Mouse (Mus musculus) adrenal gland, postnatal 4 days (tissue): ENCODE data around the gene Agfg1. TPM values are rescaled to one million over a fixed set of nuclear protein-coding genes. Genes with fewer than 3 reads are reported as not detected.

Source experiments
- DNase-seq, 2 experiments: peaks; one replicate each; pipeline ENCODE4 v3.0.0; 2021 to 2022; ENCODE audit warnings: low spot score in 2 of 2, mixed read lengths in 2 of 2
- long read RNA-seq, 2 experiments: library from polyadenylated mRNA; stranded (forward); transcript quantifications; one replicate each; pipeline ENCODE4 v2.0.0; 2021
- total RNA-seq, 2 experiments: library from RNA; stranded (reverse); gene quantifications; 2 replicates each; pipeline ENCODE4 v1.2.3; 2021

The Agfg1 gene
- 10 to 100 TPM; 47.0 to 48.7 TPM for total RNA-seq
- long read RNA-seq, experiment 1, full-length matches to known transcripts: 15 of 23 reads
- long read RNA-seq, experiment 1, partial matches to known transcripts: 1 of 23 reads
- long read RNA-seq, experiment 1, other reads (novel, unspliced or antisense): 7 of 23 reads
- long read RNA-seq, experiment 2, full-length matches to known transcripts: 22 of 35 reads
- long read RNA-seq, experiment 2, partial matches to known transcripts: 3 of 35 reads
- long read RNA-seq, experiment 2, other reads (novel, unspliced or antisense): 10 of 35 reads

DNA sequence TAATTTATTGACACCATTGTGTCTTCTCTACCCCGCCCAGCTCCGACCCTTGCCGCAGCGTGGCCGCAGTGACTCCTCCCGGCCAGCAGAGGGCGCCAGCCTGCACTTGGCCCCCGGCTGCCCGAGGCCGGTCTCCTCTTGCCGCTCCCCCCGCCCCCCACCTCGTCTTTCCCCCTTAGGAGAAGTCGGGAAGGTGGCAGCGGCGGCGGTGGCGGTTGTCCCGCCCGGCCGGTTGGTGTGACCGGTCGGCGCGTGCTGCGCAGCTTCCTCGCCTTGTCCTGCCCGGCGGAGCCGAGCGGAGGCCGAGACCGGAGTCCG lies at the start of gene Agfg1:
Gene Agfg1, plus strand, starts transcription at position 188 of the 318 bp plus-strand sequence.
- DNase-seq: peak; percentile 90 to 96

DNA sequence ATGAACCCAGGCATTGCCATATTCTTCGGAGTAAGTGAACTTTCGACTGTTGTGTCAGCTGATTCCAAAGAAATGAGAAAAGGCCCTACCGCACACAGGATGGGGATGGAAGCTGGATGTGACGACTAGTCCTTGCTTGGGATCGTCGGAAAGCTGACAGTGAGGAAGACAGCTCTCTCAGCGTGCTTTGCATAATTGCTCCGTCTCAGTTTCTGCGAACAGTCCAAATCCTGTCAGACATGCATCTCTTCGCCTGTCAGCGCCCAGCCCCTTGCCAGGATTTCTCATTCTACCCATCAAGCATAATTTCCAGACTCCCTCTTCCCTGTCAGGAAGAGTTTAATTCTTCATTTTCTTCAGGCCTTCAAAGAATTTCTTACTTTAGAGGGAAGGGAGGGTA lies 48.2 kb upstream of the Agfg1 start:
- no peak for DNase-seq

DNA sequence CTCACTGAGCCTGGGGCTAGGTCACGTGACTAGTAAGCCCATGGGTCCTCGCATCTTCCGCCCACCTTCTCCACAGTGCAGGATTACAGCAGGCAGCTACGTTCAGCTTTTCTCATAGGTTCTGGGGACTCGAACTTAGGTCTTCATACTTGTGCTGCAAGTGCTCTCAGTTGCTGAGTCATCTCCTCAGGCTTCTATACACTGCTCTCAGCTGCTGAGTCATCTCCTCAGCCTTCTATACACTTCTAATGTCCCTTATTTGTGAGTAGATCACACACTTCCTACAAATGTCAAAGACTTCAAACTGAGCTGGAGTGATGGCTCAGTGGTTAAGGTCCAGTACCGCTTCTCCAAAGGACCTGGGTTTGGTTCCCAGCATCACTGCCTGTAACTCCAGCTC lies 47.0 kb upstream of the Agfg1 start:
- DNase-seq: no peak

DNA sequence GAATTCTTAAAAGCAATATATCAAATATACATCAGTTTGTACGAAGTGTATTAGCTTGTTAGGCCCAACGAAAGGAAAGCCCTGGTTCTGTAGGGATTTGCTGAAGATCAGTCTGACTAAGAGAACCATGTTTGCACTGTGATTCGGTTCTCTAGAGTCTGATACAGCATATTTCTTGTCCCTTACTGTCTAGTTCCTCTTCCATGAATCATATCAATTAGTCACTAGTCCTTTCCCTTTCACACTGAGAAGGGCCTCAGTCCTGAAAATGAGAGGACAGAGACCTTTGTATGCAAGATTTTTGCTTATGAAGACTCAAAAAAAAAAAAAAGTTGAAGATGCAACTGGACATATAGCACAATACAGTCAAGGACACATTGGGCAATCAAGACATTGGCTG lies 46.2 kb upstream of the Agfg1 start:
- no peak for DNase-seq

DNA sequence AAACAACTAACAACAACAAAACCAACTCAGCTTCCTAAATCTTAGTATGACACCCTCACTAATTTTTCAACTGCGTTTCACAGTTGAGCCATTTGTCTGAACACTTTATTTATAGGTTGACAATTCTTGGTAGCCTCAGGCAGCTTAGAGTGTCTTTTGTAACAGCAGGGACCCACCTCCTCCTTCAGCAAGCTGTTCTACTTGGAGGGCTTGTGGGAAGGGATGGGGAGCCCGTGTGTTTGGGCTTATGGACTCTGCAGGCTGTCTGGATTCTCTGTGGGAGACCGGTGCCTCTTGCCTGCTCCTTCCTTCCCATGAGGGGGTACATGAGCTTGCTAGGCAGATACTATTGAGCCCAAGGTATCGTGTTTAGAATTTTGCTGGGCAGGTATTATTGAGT lies 45.3 kb upstream of the Agfg1 start:
- DNase-seq: no peak

DNA sequence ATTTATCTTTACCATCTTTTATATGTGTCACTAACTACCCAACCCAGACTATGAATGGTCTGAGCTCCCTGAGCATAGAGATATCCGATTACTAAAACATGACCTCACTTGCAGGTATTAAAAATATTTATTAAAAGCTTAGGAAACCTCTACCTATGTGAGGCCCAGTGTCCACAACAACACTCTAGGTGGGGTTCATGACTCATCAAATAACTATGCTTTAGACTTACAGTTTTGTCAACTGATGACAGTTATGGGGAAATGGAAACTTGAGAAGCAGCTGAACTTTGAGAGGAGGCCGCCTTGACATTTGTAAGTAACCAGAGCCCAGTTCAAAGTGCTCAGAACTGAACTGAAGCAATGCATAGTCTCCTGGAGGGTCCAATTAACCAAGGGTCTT lies 44.1 kb upstream of the Agfg1 start:
- DNase-seq: no peak

DNA sequence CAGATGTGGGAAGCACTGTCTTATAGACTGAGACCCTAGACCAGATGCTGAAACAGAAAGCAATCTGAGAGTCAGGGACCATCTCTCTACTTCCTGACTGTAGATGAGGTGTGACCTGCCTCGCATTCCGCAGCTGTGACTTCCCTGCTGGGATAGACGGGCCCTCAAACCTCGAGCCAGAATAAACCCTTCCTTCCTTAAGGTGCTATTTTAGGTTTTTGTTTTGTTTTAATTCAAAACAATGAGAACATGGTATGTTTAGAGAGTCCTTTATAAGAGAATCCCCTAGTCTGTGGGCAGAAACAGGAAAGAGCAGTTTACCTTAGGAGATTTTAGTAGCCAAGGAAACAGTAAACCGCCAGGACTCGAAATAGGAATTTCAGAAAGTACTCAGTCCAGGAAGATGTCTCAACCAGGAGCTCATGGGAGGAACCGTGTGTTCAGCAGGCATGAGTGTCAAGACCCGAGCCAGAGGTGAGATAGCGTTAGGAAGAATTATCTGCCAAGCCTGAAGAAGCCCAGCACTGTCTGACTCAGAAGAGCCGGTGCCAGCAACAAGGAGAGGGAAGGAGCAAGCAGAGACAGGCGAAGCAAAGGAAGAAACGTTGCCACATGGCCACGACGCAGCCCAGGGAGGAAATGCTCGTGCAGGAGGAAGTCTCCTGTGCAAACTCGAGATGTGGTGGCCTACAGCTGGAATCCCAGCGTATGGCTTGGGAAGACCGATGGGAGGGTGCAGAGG lies 43.4 kb upstream of the Agfg1 start:
- no peak for DNase-seq

DNA sequence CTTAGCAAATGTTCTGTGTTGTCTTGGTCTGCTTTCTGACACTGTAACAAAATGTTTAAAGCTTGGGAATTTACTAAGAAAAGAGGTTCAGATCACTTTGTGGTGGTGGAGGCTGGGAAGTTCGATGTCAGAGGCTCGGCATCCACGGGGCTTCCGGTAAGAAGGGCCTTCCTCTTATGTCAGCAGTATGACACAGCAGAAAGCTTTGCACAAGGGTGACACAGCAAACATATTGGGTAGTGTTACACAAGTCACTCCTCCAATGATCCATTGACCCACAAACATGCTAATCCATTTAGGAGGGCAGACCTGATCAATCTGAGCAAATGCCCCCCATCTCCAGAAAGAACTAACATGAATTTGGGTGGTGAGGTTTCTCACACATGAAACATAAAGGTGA lies 42.2 kb upstream of the Agfg1 start:
- no peak for DNase-seq

DNA sequence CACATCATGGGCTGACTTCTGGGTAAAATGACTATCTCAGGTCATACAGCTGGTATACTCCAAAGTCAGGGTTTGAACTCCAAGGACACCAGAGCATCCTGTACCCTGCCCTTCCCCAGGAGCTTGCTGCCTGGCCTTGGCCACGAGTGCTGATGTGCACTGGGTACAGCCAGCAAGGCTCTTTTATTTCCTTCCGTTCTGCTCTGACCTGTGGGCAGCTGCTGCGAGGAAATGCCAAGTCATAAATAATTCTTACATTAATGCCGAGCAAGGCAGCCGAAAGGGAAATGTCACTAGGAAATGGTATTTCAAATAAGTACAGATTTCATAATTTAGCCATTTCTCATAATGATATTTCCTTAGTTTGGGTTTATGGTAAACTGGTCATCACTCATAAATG lies 41.0 kb upstream of the Agfg1 start:
- peak in 1 of 2 experiments; percentile 16 for DNase-seq

DNA sequence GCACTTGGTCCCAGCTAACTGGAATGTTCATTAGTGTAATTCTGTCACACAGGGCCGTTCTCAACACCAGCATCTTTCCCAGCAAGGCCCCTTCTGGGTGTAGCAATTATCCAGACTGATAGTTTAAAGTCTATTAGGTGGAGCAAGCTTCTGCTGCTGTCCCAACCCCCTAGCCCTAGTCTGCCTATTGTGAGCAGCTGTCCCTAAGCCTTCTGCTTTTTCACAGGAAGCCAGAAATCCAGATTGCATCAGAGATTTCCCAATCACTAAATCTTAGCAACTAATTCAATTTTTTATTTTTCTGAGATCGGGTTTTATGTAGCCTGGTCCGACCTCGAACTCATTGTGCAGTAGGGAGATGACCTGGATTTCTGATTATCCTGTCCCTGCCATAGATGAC lies 40.4 kb upstream of the Agfg1 start:
- no peak for DNase-seq

DNA sequence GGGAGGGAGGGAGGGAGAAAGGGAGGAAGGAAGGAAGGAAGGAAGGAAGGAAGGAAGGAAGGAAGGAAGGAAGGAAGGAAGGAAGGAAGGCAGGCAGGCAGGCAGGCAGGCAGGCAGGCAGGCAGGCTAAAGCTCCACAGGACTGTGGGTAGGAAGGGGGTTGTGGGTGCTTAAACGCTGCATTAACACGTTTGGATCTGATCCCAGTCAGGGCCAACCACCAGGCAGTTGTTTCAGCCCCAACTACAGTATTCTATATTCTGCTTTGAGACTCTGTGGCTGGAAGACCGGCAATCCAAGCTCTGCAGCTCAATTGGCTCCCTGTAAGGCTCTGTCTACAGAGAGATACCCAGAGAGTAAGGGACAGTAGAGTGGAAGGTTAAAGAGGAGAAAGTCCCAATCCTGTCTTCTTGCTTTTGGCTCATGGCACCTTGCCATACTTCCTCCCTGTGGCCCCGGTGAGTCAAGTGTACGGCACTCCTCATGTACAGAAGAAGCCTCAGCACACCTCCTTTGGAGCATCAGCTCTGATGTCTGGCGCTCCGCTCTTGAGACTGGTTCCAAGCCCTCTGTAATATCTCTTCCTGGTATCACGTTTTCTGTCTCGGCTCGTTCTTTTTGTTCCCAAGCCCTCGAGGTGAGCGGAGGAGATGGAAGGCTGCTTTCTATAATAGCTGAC lies 38.0 kb upstream of the Agfg1 start:
- DNase-seq: no peak

DNA sequence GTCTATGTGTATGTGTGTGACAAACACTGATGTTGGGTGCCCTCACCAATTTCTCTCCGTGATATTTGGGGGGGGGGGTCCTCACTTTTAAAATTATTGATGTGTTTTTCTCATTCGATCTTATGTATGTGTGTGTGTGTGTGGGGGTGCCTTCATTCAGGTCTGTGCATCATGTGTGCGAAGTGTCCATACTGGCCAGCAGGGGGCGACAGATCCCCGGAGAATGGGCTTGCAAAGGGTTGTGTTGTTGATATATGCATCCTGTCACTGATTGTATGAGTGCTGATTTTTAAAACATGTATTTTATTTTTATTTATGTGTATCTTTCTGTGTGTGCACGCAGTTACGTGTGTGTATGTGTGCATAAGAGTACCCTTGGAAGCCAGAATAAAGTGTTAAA lies 35.7 kb upstream of the Agfg1 start:
- no peak for DNase-seq

DNA sequence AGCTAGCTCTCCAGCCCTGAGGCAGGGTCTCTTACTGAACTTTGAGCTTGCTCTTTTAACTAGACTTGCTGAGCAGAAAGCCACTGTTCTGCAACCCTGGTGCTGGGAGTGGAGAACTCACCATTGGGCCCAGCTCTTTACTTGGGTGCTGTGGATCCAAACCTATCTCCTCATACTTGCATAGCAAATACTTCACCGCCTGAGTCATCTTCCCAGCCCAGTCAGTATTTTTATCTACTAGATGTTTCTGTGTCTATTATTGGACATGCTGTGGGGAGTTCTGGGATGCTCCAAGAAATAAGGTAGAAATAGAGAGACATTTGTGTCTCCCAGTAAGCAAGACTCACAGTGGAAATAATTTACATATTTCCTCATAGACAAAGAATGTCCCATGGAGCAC lies 35.2 kb upstream of the Agfg1 start:
- DNase-seq: no peak

DNA sequence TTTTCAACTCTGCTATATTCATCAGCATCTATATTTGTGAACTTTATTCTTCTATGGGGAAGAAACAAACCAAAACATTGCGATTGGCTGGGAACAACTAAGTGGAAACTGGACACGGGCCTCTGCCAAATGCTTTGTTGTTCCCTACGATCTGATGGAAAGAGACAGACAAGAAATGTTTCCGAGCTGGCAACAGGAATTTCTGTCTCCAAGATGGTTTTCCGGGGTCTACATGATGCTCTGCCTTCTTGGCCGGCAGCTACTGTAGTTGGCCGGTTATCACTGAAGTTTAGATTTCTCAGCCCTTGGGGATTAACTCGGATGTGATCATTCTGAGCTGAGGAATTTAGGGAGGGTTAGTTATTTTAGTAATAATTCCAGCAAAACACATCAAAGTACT lies 32.9 kb upstream of the Agfg1 start:
- DNase-seq: no peak

DNA sequence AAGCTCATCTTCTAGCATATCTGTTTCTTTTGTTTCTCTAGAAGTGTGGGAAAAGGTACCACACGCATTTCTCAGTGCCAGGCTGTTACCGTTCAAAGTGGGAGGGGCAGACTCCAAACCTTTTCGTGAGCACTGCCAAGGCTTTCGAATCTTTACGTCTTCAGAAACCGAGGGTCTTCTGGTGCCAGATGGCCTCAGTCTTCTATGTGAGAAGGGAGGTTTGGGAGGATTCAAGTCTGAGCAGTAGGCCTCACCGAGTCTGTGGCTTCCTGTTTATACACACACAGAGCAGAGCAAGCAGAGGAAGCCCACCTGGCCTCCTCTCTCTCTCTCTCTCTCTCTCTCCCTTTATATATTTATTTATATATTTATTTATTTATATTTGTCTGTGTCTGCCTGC lies 32.1 kb upstream of the Agfg1 start:
- DNase-seq: no peak

DNA sequence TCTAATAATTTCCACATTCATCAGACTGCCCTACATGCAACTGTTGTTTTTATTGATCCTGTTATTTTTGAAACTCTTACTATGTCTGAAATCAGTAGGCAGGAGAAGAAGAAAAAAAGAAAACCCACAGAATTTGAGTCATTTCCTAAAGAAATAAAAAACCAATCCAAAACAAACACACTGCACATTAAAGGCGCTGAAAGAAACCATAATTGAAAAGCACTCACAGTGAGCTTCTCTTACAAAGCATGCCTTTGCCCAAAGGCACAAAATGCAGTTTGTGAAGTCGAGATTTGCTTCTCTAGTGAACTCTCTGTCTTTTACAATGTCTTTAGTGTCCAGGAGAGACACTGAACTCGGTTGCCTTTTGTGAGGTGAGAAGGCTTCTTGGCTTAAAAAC lies 30.7 kb upstream of the Agfg1 start:
- no peak for DNase-seq

DNA sequence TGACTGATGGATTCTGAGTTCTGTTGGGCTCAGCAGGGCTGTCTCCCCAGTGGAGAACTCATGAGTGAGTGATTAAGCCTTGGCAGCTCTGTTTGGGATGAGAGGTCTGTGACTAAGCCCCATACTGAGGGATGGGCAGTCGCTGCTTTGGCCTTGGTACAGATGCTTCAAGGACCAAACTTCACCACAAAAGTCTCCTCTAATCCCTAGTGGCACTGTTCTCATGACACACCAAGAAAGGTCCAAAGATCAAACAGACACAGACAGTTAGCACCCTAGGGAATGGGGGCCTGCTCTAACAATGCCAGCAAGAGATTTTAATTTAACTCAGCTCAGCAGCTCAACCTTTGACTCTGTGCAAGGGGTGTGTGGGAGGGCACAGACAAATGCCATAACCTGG lies 27.5 kb upstream of the Agfg1 start:
- DNase-seq: no peak

DNA sequence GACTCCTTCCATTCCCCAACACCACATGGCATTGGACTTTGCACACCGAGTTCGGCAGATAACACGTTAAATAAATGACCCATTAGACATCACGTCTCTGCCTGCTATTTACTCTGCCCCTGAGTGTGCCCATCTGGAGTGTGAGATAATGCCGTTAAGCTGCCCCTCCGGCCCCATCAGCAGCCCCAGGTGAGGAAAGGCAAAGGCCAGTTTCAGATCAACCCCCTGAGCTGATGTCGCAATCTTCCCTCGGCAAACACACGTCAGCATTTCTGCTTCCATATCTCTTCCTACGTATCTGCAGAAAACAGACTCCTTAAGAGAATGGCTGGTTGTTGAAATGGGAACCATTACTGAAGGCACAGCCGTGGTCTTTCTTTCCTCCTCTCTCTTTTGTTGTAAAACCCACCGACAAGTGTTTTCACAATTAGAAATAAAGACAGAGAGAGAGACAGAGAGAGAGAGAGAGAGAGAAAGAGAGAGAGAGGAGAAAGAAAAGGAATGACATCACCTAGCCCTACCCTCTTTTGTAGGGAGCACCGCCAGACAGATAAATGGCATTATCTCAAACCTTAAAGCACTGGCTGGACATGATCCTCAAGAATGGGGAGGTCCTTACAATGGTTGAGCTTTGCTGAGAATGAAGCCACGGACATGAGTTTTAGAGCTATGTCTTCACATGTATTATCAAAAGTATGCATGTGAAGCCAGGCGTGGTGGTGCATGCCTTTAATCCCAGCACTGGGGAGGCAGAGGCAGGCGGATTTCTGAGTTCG lies 23.2 kb upstream of the Agfg1 start:
- no peak for DNase-seq

DNA sequence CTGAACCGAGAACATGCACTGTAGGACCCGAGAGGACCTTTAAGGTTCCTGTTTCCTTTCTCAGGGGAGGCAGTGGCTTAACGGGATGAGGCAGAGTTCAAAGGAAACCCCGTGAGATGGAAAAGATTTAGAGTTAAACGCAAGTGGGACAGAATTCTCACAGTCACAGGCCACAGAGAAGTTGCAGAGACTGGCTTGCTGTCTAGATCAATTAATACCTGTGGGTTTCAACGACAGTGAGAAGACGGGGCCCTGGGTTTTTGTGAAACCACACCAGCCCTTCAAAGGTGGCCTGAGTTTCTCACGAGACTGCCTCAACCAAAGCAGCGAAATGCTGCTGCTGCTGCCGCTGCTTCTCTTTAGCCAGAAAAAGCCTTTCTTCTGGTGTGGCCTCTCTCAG lies 19.9 kb upstream of the Agfg1 start:
- DNase-seq: no peak

DNA sequence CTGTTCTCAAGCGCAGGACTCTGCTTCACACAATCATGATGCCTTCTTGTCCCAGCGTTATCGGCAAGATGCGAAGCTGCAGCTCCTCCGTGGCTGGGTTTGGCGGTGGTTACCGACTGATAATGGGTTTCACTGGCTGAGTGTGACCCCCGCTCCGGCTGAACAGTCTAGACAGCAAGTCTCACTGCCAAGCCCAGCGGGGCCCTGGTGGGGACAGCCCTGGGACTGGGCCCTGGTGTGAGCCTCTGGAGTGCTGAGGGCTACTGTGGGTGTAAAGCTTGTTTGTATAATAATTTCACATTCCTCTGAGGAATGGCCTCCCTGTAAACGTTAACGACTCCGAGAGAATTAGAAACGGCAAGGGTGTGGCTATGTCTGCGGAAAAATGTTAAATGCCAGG lies 19.1 kb upstream of the Agfg1 start:
- DNase-seq: no peak

DNA sequence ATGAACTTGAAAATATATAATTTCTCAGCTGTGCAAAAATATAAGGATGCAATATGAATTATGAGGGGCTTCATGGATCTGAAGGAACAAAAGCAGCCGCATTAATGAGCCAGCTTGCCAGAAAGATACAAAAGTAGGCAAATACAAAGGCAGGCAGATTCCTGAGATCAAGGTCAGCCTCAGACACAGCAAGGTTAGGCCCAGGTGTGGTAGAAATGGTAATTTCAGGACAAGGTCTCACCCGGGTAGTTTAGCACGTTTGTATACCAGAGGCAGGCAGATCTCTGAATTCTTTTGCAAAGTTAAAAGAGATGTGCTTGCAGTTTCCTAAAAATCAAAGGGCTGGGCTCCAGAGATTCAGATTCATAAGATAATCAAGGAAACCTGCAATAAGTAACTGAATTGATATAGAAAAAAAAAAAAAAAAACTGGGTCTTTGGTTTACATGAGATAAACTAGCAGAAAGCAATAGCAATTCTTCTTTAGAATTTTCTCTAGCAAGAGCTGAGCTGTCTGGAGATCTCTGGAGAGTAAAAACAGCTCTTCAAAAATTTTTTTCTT lies 18.6 kb upstream of the Agfg1 start:
- DNase-seq: no peak

DNA sequence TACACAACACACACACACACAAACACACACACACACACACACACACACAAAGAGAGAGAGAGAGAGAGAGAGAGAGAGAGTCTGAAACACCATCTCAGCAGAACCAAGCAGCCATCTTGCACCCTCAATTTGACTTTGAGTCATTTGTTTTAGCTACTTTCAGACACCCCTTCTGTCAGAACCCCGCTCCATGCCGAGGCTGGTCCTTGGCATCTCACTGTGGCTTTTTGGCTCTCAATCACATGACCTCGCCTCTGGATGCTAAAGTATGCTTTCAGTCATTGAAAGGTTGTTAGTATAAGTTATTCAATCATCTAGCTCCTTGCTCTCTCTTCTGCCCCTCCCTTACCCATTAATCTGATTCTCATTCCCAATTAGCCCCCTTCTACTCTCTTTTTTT lies 17.4 kb upstream of the Agfg1 start:
- DNase-seq: no peak
